Mouse (Mus musculus): ENCODE measurements at regions not wholly inside any gene's neighbourhood (a gene's known extent, or its start where the extent isn't known, plus 50 kb on each side); places are given as distances from the start of the nearest gene placed in this dataset.

DNA sequence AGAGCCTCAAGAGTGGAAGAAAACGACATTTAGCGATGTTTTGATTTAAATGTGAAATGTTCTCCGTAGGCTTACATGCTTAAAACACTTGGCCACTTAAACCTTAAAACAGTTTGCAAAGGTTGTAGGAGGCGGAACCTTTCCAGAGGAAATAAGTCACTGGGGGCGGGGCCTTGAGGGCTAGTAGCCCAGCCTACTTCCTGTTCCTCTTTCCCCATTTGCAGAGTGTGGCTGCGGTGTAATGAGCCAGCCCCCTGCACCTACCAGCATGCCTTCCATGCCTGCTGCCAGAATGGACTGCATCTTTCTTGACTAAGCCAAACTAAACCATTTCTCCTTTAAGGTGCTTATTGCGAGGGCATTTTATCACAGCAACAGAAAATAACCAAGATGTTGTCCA lies 103.0 kb upstream of the Arntl start:
- TF ChIP-seq CTCF (IDR thresholded peaks at IDR 0.05; ENCODE audit: borderline replicate concordance, insufficient read depth, low read length): no peak
- TF ChIP-seq POLR2A (IDR thresholded peaks at IDR 0.05; ENCODE audit: low read depth, low read length): no peak
